Mouse (Mus musculus) thymus, postnatal 0 days (tissue): Measurements from ENCODE around the gene 2300002M23Rik. TPM values are rescaled to one million over a fixed set of nuclear protein-coding genes. Genes with fewer than 3 reads are reported as not detected.

Experiments
- DNase-seq: peaks from one replicate; pipeline ENCODE4 v3.0.0-alpha.2; 2015; ENCODE audit warnings: low spot score
- polyA plus RNA-seq: library from polyadenylated mRNA; unstranded; fragments of >200 nt; fragmentation: Nextera tagmentation; extraction: Ambion mirVana; gene quantifications from 2 replicates; pipeline ENCODE4 v1.2.1, GENCODE M21; 2015

The 2300002M23Rik gene
- polyA plus RNA-seq: 1.3 and 6.3 TPM in 2 replicates

- DNase-seq: no peak
Measured at GRCm38 (mm10) chr17:35567150-35567549, at the start of gene 2300002M23Rik. Gene 2300002M23Rik (plus strand): TSS chr17:35567450.

GRCm38 (mm10) chr17:35517526-35517925 lies 49.7 kb upstream of the 2300002M23Rik start:
- no peak for DNase-seq

GRCm38 (mm10) chr17:35524354-35524753 lies 42.9 kb upstream of the 2300002M23Rik start:
- no peak for DNase-seq

DNA sequence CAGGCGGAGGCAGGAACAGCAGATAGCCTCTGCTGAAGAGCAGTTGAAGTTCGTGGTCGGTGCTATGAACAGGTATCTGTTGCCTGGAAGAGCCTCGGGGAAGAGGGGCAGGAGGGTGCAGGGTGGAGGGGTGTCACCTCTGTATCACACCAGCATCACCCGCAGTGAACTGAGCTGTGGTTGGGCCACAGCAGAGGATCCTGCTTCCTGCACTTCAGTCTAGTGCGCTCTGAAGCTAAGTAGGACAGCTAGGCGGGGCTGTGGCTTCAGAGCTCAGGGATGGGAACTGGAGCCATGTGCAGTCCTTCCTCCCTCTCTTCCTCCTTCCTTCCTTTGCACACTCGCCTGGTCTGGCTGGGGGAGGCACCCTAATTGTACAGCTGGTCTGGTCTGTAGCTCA lies 40.6 kb upstream of the 2300002M23Rik start:
- DNase-seq: peak; percentile 74

DNA sequence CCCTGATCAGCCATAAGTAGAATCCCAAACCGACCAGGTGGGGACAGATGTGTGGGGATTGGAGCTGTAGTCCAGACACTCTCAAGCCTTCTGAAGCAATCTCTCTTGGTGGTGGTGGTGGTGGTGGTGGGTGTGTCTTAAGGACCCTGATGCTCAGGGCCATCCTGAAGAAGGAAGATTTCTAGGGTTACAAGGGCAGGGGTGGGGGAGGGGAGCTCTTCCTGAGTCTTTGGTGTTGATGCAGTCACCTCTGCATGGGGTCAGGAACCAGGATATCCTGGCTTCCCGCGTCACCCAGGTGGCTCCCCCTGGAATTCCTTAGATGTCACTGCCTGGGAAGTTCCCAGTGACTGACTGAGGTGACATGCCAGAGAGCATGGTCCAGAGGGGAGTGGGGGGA lies 34.9 kb upstream of the 2300002M23Rik start:
- DNase-seq: no peak

DNA sequence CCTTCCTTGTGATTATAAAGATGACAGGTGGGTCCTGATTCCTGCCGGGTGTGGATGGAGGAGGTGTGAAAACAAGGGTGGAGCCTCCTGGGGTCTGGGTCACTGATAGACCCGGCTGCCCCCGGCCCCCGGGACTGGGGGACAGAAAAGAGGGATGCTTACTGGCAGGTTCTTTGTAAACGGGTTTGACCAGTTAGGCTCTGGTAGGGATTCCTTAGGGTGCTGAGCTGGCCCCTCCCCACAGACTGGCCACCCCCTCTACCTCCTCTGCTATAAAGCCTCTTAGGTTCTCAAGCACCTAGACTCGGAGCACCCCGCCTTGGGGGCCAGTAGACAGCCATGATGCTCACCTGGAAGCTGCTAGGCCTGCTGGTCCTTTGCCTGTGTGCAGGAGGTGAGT lies 34.3 kb upstream of the 2300002M23Rik start, which contains the start of gene Psors1c2:
Psors1c2 (plus strand) TSS at position 301 of the 400 bp plus-strand sequence.
- DNase-seq: no peak

DNA sequence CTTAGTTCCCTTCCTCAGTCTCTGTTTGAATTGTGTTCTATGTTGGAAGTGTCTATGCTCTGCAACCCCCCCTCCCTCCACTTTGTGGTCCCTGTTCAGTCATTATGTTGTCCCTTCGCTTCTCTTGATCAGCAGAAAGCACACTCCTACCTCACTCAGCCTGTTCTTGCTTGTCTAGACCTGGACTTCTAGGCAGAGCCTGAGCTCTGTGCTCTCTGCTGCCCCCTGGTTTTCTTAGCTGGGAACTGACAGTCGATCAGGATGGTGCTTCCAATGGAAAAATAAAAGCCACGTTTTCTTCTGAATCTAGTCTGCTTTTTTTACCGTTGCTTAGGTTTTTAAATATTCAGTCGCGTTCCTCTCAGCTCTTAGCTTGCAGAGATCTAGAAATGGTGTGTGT lies 32.9 kb upstream of the 2300002M23Rik start:
- DNase-seq: peak; percentile 66

DNA sequence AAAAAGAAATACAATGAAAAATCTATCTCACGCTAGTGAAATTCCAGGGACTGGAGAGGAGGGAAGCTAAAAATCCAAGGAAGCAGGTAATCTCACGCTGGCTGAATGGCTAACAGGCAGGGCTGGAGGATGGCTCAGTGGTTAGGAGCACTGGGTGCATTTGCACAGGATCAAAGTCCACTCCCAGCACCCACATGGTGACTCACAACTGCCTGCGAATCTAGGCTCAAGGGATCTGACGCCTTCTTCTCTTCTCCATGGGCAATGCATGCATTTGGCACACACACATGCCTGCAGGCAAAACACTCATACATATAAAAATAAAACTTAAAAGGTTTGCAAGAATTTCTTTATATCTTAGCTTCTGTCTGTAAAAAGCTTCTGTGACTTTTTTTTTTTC lies 29.8 kb upstream of the 2300002M23Rik start:
- DNase-seq: no peak

GRCm38 (mm10) chr17:35538476-35538875 lies 28.8 kb upstream of the 2300002M23Rik start:
- DNase-seq: no peak

DNA sequence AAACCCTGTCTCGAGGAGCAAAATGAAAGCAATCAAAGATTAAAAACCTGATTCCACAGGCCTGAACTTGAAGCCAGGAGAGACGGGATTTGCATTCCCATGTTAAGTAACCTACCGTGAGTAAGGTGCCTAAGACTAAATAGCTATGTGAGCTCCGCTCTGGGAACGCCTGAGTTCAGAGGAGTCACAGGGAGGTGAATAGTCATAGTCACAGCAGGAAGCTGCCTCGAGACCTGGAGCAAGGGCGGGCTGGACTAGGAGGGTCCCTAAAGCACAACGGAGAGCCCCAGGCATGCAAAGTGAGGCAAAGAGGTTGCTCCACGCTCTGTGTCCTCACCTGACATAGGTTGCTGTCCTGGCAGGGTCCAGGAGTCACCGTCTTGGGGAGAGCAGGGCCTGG lies 27.7 kb upstream of the 2300002M23Rik start:
- no peak for DNase-seq

GRCm38 (mm10) chr17:35542761-35543411 lies 24.4 kb upstream of the 2300002M23Rik start:
- DNase-seq: no peak

- DNase-seq: no peak
Measured at GRCm38 (mm10) chr17:35543412-35543861, 23.8 kb upstream of the 2300002M23Rik start.

DNA sequence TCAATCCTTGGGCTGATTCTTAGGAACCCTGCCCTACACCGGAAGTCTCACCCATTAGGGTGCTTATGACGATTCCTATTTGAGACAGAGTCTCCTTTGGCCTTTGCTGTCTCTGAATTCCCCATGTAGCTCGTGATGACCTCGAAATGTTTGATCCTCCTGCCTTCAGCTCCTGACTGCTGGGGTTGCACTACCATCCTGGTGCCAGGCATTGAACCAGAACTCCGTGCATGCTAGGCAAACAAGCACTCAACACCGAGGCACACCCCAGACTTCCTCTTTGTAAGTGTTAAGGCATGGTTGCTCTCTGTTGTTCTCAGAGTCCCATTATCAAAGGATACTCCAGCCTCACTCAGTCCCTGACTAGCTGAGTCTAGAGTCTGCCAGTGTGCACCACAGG lies 23.2 kb upstream of the 2300002M23Rik start:
- DNase-seq: no peak

GRCm38 (mm10) chr17:35544680-35545079 lies 22.6 kb upstream of the 2300002M23Rik start:
- peak; percentile 56 for DNase-seq

DNA sequence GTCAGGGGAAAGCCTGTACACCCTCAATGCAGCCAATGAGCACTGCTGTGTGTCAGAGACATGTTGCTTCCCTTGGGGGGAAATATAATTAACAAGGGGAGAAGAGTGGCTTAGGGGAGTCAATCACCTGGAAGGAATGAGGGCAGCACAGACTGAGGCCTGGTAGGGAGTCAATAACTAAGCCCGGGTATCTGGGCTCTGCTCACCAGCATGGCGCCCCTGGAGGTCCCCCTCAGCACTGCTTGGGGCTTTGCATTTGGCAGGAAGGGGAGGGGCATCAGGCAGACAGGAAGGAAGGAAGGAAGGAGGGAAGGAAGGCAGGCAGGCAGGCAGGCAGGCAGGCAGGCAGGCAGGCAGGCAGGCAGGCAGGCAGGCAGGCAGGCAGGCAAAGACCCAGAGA lies 19.8 kb upstream of the 2300002M23Rik start:
- no peak for DNase-seq

DNA sequence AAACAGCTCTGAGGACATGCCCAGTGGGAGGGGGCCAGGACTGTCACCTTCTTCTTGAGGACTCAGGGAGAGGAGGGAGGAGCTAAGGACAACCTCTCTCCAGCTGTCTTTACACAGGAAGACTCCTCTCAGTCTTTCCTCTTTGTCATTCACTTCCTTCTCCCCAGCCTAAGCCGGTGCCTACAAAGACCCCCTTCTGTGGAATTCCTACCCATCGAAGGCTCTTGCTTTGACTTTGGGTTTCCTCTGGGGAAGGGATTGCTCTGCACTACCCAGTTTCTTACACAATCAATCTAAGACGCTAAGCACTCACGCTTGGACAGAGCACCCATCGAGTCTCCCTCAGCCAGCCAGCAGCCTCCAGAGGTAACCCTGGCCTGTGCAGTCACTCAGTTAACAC lies 18.6 kb upstream of the 2300002M23Rik start:
- DNase-seq: no peak

GRCm38 (mm10) chr17:35549437-35550142 lies 17.7 kb upstream of the 2300002M23Rik start:
- no peak for DNase-seq

DNA sequence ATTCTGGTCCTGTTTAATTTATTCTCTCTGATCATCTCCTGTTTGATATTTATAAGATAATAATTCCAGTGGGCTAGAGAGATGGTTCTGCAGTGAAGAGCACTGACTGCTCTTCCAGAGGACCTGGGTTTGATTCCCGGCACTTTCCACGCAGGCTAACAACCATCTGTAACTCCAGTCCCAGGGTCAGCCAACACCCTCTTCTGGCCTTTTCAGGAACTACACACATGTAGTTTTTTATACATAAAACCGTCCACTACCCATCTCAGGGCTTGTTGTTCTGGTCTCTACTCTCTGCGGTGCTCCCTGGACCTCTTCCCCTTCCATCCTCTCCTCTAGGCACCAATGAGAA lies 17.1 kb upstream of the 2300002M23Rik start:
- DNase-seq: no peak

- DNase-seq: no peak
Measured at GRCm38 (mm10) chr17:35550871-35551270, 16.4 kb upstream of the 2300002M23Rik start.

- DNase-seq: no peak
Measured at GRCm38 (mm10) chr17:35551881-35552414, 15.3 kb upstream of the 2300002M23Rik start, which contains the start of gene Cdsn. Gene Cdsn (plus strand): TSS chr17:35552128.

DNA sequence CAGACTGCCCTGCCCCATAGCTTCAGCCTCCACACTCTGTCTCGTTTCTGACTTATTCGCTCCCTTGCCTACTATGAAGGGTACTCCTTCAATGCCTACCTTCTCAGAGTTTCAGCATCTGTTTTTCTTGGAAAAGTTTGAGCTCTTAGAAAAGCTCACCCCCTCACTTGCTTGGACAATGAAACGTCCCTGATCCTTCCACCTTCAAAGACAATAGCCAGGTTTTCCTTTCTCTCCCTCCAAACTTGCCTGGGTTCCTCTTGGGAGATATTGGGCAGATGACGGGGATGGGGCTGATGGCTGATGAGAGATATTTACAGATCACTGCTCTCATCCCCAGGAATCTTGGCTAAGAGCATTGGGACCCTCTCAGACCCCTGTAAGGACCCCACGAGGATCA lies 12.9 kb upstream of the 2300002M23Rik start:
- DNase-seq: no peak

DNA sequence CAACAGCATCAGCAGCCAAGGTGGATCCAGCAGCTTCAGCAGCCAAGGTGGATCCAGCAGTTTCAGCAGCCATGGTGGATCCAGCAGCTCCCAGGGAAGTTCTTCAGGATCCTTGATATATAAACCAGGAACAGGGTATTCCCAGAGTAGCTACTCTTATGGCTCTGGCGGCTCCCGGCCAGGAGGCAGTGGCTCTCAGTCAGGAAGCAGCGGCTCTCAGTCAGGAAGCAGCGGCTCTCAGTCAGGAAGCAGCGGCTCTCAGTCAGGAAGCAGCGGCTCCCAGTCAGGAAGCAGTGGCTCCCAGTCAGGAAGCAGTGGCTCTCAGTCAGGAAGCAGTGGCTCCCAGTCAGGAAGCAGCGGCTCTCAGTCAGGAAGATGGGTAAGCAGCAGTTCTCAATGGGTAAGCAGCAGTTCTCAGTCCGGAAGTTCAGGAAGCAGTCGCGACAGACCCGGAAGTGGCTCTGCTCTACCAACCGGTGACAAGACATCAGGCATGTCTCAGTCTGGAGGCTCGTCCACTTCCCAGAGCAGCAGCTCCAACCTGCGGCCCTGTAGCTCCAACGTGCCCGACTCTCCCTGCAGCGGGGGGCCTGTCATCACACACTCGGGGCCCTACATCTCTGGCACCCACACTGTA lies 12.4 kb upstream of the 2300002M23Rik start:
- DNase-seq: no peak
